8 mouse cellular contexts compared by ENCODE assay signal in the genomic region with DNA sequence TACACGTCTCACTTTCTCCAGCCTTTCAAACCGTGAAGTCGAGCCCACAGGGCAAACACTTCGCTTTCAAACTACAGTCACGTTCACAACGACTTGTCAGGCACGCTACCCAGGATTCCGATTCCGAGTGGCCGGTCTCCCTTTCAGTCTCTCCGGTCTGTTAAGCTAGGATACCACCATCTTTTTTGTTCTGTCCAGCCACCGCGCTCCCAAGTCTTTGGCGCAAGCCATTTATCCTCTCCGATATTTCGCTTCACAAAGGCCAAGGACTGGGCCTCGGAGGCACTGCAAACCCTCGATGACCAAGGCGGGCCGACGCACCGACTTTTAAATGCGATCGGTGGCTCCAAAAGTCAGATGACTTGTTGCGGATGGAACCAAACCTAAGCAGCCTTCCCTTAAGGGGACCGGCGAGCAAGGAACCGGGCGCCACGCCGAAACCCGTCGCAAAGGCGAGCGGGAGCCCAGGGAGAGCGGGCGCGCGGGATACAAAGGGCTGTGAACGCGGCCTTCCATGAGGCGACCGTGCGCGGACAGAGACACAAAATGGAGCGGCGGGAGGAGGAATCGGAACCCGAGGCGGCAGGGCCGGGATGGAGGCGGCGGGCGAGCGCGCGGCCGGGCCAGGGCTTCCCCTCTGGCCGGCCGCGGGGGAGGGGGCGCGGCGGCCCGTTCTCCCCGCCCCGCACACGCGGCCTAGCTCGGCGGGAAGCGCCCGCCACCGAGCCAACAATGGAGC. TPM values are rescaled to one million over a fixed set of nuclear protein-coding genes. Genes with fewer than 3 reads are reported as not detected.
A peak's percentile ranks its signal among the peaks of the same experiment; 100 is the strongest.
DNase-seq lines count a peak whose midpoint lies in the region; ATAC-seq and TF ChIP-seq lines count a peak whose summit lies in the region.

No protein-coding gene starts in this region.

- TF ChIP-seq CTCF in liver, adult 2 months (IDR thresholded peaks at IDR 0.05; ENCODE audit: low read depth, low read length): no peak
- TF ChIP-seq CTCF in midbrain, postnatal 0 days (IDR thresholded peaks at IDR 0.05): no peak

- H3K4me1 ChIP-seq in embryonic facial prominence, embryonic 14.5 days (ENCODE audit: control insufficient read depth, insufficient read depth, low read length): peaks cover 14% of the 10 kb centered on the region
- peaks cover 5% of the 10 kb centered on the region; the same call in 1 of the 2 replicates for H3K4me1 ChIP-seq in heart, embryonic 10.5 days
- peaks cover 10% of the 10 kb centered on the region; the same call in 1 of the 2 replicates for H3K4me1 ChIP-seq in kidney, embryonic 14.5 days (ENCODE audit: control insufficient read depth, insufficient read depth, low read length)
- peaks cover 5% of the 10 kb centered on the region for H3K4me1 ChIP-seq in liver, adult 2 months (ENCODE audit: control insufficient read depth, insufficient read depth, low read length)
- H3K4me1 ChIP-seq in midbrain, postnatal 0 days (ENCODE audit: insufficient read depth, low read length): no peaks in the 10 kb centered on the region

- peak overlapping the region; percentile 65 for H3K4me2 ChIP-seq in embryonic facial prominence, embryonic 14.5 days (ENCODE audit: low read depth, low read length)
- peak overlapping the region; percentile 62 for H3K4me2 ChIP-seq in kidney, embryonic 14.5 days (replicated peaks; ENCODE audit: low read depth, low read length)
- peak overlapping the region; percentile 60 for H3K4me2 ChIP-seq in midbrain, postnatal 0 days (ENCODE audit: low read depth, low read length, poor library complexity, severe bottlenecking)

- no peak for TF ChIP-seq POLR2A in liver, adult 2 months (IDR thresholded peaks at IDR 0.05; ENCODE audit: extremely low read depth, insufficient read depth, low read length)

- peaks cover 15% of the 10 kb centered on the region; the same call in 1 of the 2 replicates for H3K79me2 ChIP-seq in liver, adult 2 months (ENCODE audit: control insufficient read depth, insufficient read depth, low read length)

- H3K4me3 ChIP-seq in embryonic facial prominence, embryonic 14.5 days (ENCODE audit: low read depth, low read length): peak overlapping the region; percentile 98
- peak overlapping the region; percentile 97 for H3K4me3 ChIP-seq in heart, embryonic 10.5 days
- H3K4me3 ChIP-seq in kidney, embryonic 14.5 days (ENCODE audit: low read length): peak overlapping the region; percentile 70
- H3K4me3 ChIP-seq in liver, adult 2 months (ENCODE audit: insufficient read depth, low read depth, low read length): peak overlapping the region; percentile 84
- peak overlapping the region; percentile 100 for H3K4me3 ChIP-seq in midbrain, postnatal 0 days (ENCODE audit: low read depth, low read length)

- ATAC-seq in embryonic facial prominence, embryonic 14.5 days (ENCODE audit: low read depth): peak; percentile 62
- peak; percentile 66 for ATAC-seq in kidney, embryonic 14.5 days (ENCODE audit: low FRiP score, low TSS enrichment)
- ATAC-seq in midbrain, postnatal 0 days (ENCODE audit: low FRiP score): peak; percentile 72

- peak overlapping the region; percentile 100 for H3K9ac ChIP-seq in embryonic facial prominence, embryonic 14.5 days (ENCODE audit: low read depth, low read length)
- H3K9ac ChIP-seq in kidney, embryonic 14.5 days (ENCODE audit: low read depth, low read length): peak overlapping the region; percentile 100
- H3K9ac ChIP-seq in liver, adult 2 months (ENCODE audit: low read depth, low read length): peak overlapping the region; percentile 97
- H3K9ac ChIP-seq in midbrain, postnatal 0 days (replicated peaks; ENCODE audit: low read length, poor library complexity, severe bottlenecking): peak overlapping the region; percentile 97

- WGBS in embryonic facial prominence, embryonic 14.5 days: under 1% methylated on average over 44 of the region's 74 CpGs
- under 1% methylated on average over 55 of the region's 74 CpGs for WGBS in heart, embryonic 10.5 days
- WGBS in kidney, embryonic 14.5 days: under 1% methylated on average over 63 of the region's 74 CpGs
- WGBS in liver, adult 2 months: under 1% methylated on average over 46 of the region's 74 CpGs
- under 1% methylated on average over 51 of the region's 74 CpGs for WGBS in midbrain, postnatal 0 days

- no peaks in the 10 kb centered on the region for H3K9me3 ChIP-seq in embryonic facial prominence, embryonic 14.5 days (ENCODE audit: control insufficient read depth, low read length)
- no peaks in the 10 kb centered on the region for H3K9me3 ChIP-seq in heart, embryonic 10.5 days
- no peaks in the 10 kb centered on the region for H3K9me3 ChIP-seq in kidney, embryonic 14.5 days (ENCODE audit: control insufficient read depth, low read length)
- no peaks in the 10 kb centered on the region for H3K9me3 ChIP-seq in midbrain, postnatal 0 days (ENCODE audit: low read length)

- peak overlapping the region; percentile 97 for H3K27ac ChIP-seq in embryonic facial prominence, embryonic 14.5 days (replicated peaks; ENCODE audit: low read depth, low read length)
- H3K27ac ChIP-seq in heart, embryonic 10.5 days: peak overlapping the region; percentile 99
- peak overlapping the region; percentile 91 for H3K27ac ChIP-seq in kidney, embryonic 14.5 days (ENCODE audit: low read depth, low read length)
- H3K27ac ChIP-seq in liver, adult 2 months (replicated peaks; ENCODE audit: insufficient read depth, low read depth, low read length): peak overlapping the region; percentile 85
- peak overlapping the region; percentile 98 for H3K27ac ChIP-seq in midbrain, postnatal 0 days (ENCODE audit: low read depth, low read length)

- no peaks in the 10 kb centered on the region for H3K36me3 ChIP-seq in embryonic facial prominence, embryonic 14.5 days (ENCODE audit: control insufficient read depth, insufficient read depth, low read length)
- no peaks in the 10 kb centered on the region for H3K36me3 ChIP-seq in heart, embryonic 10.5 days
- H3K36me3 ChIP-seq in kidney, embryonic 14.5 days (ENCODE audit: control insufficient read depth, insufficient read depth, low read length): no peaks in the 10 kb centered on the region
- no peaks in the 10 kb centered on the region for H3K36me3 ChIP-seq in liver, adult 2 months (ENCODE audit: control insufficient read depth, insufficient read depth, low read length)
- H3K36me3 ChIP-seq in midbrain, postnatal 0 days (ENCODE audit: insufficient read depth, low read length): no peaks in the 10 kb centered on the region

- peak; percentile 55 to 59 for DNase-seq in B cell, adult 2 months
- peak; percentile 65 to 66 for DNase-seq in adrenal gland, postnatal 36 days
- DNase-seq in embryonic facial prominence, embryonic 14.5 days (ENCODE audit: low spot score): peak; percentile 58
- peak; percentile 82 for DNase-seq in heart, embryonic 10.5 days (ENCODE audit: low spot score)
- peak; percentile 55 for DNase-seq in liver, adult 2 months (ENCODE audit: extremely low read depth, low read depth, low spot score)
- DNase-seq in midbrain, postnatal 0 days (ENCODE audit: low spot score): peak; percentile 40
- peak; percentile 19 to 40 for DNase-seq in spleen, postnatal 14 days (ENCODE audit: low spot score in 2 of 2)

- no peaks in the 10 kb centered on the region for H3K27me3 ChIP-seq in embryonic facial prominence, embryonic 14.5 days (replicated peaks; ENCODE audit: control insufficient read depth, insufficient read depth, low read length)
- no peaks in the 10 kb centered on the region for H3K27me3 ChIP-seq in heart, embryonic 10.5 days (ENCODE audit: insufficient read depth, poor library complexity, severe bottlenecking)
- H3K27me3 ChIP-seq in kidney, embryonic 14.5 days (ENCODE audit: control insufficient read depth, insufficient read depth, low read length): no peaks in the 10 kb centered on the region
- no peaks in the 10 kb centered on the region for H3K27me3 ChIP-seq in liver, adult 2 months (ENCODE audit: control insufficient read depth, insufficient read depth, low read length)
- no peaks in the 10 kb centered on the region for H3K27me3 ChIP-seq in midbrain, postnatal 0 days (ENCODE audit: insufficient read depth, low read length)

RNA-seq across cellular contexts. Expression of gene Cpsf6, which starts 3.8 kb away (rescaled TPM):
- total RNA-seq in adrenal gland, postnatal 36 days (2021): 10 to 100 TPM; 61.3 to 77.6 TPM
- polyA plus RNA-seq in embryonic facial prominence, embryonic 14.5 days (2014; fragmentation: Nextera tagmentation; extraction: Ambion mirVana): 125 and 146 TPM in 2 replicates
- 128 and 138 TPM in 2 replicates for polyA plus RNA-seq in heart, embryonic 10.5 days (2016; fragmentation: Nextera tagmentation; extraction: Ambion mirVana)
- polyA plus RNA-seq in kidney, embryonic 14.5 days (2014; fragmentation: Nextera tagmentation; extraction: Ambion mirVana): 166 and 208 TPM in 2 replicates
- 32.8 and 33.1 TPM in 2 replicates for total RNA-seq in liver, adult 2 months (2014; rRNA removed)
- polyA plus RNA-seq in liver, adult 2 months (2012; rRNA removed): 17.0 and 23.7 TPM in 2 replicates
- total RNA-seq in midbrain, postnatal 0 days (2014; rRNA removed): 120 and 151 TPM in 2 replicates
- polyA plus RNA-seq in midbrain, postnatal 0 days (2015; fragmentation: Nextera tagmentation; extraction: Ambion mirVana): 78.9 and 85.1 TPM in 2 replicates

Comparison
In these comparisons a context has a peak if more than half of its experiments do, and no peak if none do; other contexts are left out.
1. Peak in every context shown above with its lines: DNase-seq, ATAC-seq, H3K4me3 ChIP-seq and H3K27ac ChIP-seq.
2. DNase-seq: peak in every context shown above with its lines; median percentile 82 in heart, embryonic 10.5 days; 66 in adrenal gland, postnatal 36 days; 58 in embryonic facial prominence, embryonic 14.5 days; 57 in B cell, adult 2 months; 55 in liver, adult 2 months; 40 in midbrain, postnatal 0 days; 30 in spleen, postnatal 14 days.